Mouse (Mus musculus) brown adipose tissue, adult 24 weeks (tissue): ENCODE results near the gene Spcs2. TPM values are rescaled to one million over a fixed set of nuclear protein-coding genes. Genes with fewer than 3 reads are reported as not detected.

ENCODE experiments used
- H3K27ac ChIP-seq: fragments of 200-500 bp; replicated peaks from 2 replicates; pipeline ENCODE4 v1.5.1; 2012; ENCODE audit warnings: low read depth, mild to moderate bottlenecking, low read length
- H3K4me1 ChIP-seq: fragments of 200-500 bp; 2 replicates; pipeline ENCODE4 v1.6.1; 2012; ENCODE audit warnings: low read length, mixed read lengths; ENCODE audit not compliant: control insufficient read depth, insufficient read depth, insufficient read length
- H3K4me3 ChIP-seq: fragments of 200-500 bp; 2 replicates; pipeline ENCODE4 v1.5.1; 2012; ENCODE audit warnings: low read depth, mild to moderate bottlenecking, low read length, moderate library complexity; ENCODE audit not compliant: insufficient read depth
- polyA plus RNA-seq: library from polyadenylated mRNA; stranded (reverse); fragments of >200 nt; gene quantifications from 2 replicates; pipeline ENCODE4 v1.2.4, GENCODE M21; 2012; ENCODE audit not compliant: missing spikeins, insufficient read depth, insufficient read length

The Spcs2 gene
- polyA plus RNA-seq, 1 experiment: 50.0 TPM

DNA sequence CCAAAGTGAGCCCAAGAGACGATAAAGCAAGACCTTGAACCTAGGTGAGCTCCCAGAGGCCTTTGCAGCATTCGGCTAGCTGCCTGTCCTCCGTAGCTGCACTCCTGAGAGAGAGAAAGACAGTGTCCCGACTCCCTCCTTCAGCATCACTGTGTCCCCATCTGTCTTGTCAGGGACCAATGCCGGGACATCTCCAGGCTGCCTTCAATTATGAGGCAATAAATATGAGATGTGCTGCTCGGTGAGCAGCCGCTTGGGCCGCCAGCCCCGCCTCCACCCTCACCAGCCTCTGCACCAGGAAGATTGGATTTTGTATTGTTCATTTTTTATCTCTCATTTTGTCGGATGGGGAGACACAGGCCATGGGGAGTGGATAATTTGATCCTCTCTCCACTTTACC lies 72.4 kb downstream of the Spcs2 start:
- Histone ChIP-seq H3K4me1 (no peaks in the 10 kb centered on the region), H3K27ac (no peak overlapping the region), H3K4me3 (no peak overlapping the region)

DNA sequence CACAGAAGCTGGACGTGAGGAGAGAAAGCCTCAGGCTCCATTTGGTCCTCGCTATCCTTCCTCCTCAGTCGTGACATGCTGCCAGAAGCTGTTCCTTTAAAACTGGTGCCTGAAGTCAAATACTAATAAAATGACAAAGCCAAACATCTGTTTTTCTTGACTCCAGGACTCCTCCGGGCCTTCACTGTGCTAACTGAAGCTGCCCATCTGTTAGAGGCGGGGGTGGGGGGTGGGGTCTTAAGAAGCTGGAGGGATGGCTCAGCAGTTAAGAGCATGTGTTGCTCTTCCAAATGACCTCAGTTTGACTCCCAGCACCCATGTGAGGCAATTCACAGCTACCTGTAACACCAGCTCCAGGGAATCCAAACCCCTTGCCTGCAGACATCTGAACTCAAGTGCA lies 74.7 kb downstream of the Spcs2 start:
- Histone ChIP-seq H3K4me1 (no peaks in the 10 kb centered on the region), H3K4me3 (no peak overlapping the region), H3K27ac (no peak overlapping the region)

- Histone ChIP-seq H3K4me1 (no peaks in the 10 kb centered on the region), H3K27ac (no peak overlapping the region), H3K4me3 (no peak overlapping the region)
Measured at GRCm38 (mm10) chr7:99787935-99788334, 75.3 kb downstream of the Spcs2 start.

Other genes with a start within 250 kb of the Spcs2 start
- 4.5 TPM in 2 replicates for gene Tpbgl, start 236.4 kb downstream of the Spcs2 start, polyA plus RNA-seq
- 8.4 and 9.7 TPM in 2 replicates for gene Slco2b1, start 152.1 kb downstream of the Spcs2 start, polyA plus RNA-seq
- not detected in 2 replicates for gene Olfr520, start 133.2 kb downstream of the Spcs2 start, polyA plus RNA-seq
- not detected in 2 replicates for gene Olfr521, start 100.0 kb downstream of the Spcs2 start, polyA plus RNA-seq
- 0.52 and 1.0 TPM in 2 replicates for gene Neu3, start 35.0 kb downstream of the Spcs2 start, polyA plus RNA-seq
- gene Xrra1, start 4.3 kb downstream of the Spcs2 start, polyA plus RNA-seq: not detected in 2 replicates
- 1.8 and 3.3 TPM in 2 replicates for gene Rnf169, start 117.0 kb upstream of the Spcs2 start, polyA plus RNA-seq
- not detected in 2 replicates for gene Chrdl2, start 142.7 kb upstream of the Spcs2 start, polyA plus RNA-seq